Mouse (Mus musculus): ENCODE measurements at regions not wholly inside any gene's neighbourhood (a gene's known extent, or its start where the extent isn't known, plus 50 kb on each side); places are given as distances from the start of the nearest gene placed in this dataset.

DNA sequence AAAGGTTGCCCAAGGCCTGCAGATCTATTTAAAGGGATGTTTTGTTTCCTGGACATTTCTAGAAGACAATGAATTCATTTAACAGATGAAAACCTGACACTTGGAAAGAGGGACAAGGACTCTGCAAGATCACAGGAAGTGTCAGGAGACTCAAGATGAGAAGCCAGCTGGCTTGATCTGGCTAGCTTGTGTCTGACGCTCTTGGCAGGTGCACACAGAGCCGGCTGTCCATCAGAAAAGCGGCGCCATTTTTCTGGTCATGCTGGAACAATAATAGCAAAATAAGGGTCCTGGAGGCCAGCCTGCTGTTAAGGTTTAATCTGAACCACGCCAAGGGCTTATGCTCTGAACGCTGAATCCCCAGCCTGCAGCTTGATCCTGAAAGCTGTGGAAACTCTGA lies 303.3 kb downstream of the Ptpru start:
- no peaks in the 10 kb centered on the region for H3K9me3 ChIP-seq
- peaks cover 10% of the 10 kb centered on the region for H3K4me1 ChIP-seq
- no peak overlapping the region for H3K4me3 ChIP-seq (replicated peaks)
- no peak overlapping the region for H3K27ac ChIP-seq
- H3K27me3 ChIP-seq = 0 out of 2 replicates have a peak, but pooled peaks cover 4% of the 10 kb centered on the region
- H3K36me3 ChIP-seq (replicated peaks) = no peaks in the 10 kb centered on the region
- 84% methylated on average over 6 of the region's 6 CpGs for WGBS
- H3K4me2 ChIP-seq = no peak overlapping the region
- H3K9ac ChIP-seq = no peak overlapping the region
- no peak for ATAC-seq (ENCODE audit: low FRiP score)

DNA sequence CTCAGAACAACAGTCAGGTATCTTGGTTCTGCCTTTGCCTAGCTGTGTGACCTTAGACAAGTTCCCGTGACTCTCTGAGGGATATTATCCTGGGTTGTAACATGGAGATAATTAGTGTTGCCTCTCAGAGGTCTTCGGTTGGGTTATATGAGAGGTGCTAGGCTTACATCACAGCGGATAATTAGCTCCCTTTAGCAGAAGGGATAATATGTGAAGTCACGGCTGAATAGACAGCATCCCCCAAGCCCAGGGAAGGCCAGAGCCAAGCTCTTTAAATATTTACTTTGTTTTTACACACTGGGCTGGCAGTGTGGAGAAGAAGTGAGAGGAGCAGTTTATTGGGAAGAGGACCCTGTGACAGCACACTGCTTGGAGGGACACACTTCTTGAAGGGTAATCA lies 299.9 kb downstream of the Ptpru start:
- H3K4me3 ChIP-seq (replicated peaks) = no peak overlapping the region
- WGBS = 45% methylated on average over 4 of the region's 4 CpGs
- 0 out of 2 replicates have a peak, but pooled peaks cover 4% of the 10 kb centered on the region for H3K27me3 ChIP-seq
- H3K4me1 ChIP-seq = peaks cover 21% of the 10 kb centered on the region
- no peak for ATAC-seq (ENCODE audit: low FRiP score)
- no peak overlapping the region for H3K4me2 ChIP-seq
- no peak overlapping the region for H3K27ac ChIP-seq
- no peaks in the 10 kb centered on the region for H3K36me3 ChIP-seq (replicated peaks)
- no peak overlapping the region for H3K9ac ChIP-seq
- H3K9me3 ChIP-seq = no peaks in the 10 kb centered on the region

DNA sequence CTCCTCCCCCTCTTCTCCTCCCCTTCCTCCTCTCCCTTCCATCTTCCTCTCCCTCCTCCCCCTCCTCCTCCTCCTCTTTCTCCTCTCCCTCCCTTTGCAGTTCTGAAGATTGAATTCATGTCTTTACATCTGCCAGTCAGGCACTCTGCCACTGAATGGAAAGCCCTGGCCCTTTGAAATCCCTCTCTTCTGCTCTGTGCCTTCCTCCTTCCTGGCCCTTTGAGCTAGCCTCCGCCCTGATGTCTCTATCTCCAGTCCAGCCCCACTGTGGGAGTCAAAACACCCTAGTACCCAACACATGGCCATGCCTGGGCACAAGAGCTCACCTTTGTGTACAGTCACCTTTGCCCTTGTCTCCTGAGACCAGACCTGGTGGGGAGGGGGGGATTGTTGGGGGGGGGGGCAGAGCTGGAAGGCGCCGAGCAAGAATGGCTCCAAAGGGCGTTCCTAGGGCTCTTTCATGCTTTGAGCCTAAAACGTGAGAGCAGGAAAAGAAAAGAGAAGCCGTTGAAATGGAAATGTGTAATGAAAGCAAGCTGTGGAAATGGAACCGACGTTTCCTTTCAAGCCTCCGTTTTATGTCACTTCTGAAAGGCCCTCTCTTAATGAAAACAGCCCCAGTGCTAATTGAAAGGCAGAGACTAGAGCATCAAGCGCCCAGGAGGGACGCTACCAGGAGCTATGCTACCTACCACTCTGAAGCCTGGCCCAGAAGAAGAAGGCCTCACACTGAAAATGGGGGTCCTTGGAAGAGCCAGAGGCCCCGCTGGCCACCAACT lies 291.5 kb downstream of the Ptpru start:
- peaks cover 12% of the 10 kb centered on the region for H3K4me1 ChIP-seq
- no peak for ATAC-seq (ENCODE audit: low FRiP score)
- no peaks in the 10 kb centered on the region for H3K36me3 ChIP-seq (replicated peaks)
- H3K4me3 ChIP-seq (replicated peaks) = no peak overlapping the region
- H3K9me3 ChIP-seq = no peaks in the 10 kb centered on the region
- 17% methylated on average over 12 of the region's 12 CpGs for WGBS
- no peak overlapping the region for H3K4me2 ChIP-seq
- peak overlapping the region; percentile 61 for H3K27ac ChIP-seq
- H3K27me3 ChIP-seq = no peaks in the 10 kb centered on the region
- H3K9ac ChIP-seq = no peak overlapping the region

DNA sequence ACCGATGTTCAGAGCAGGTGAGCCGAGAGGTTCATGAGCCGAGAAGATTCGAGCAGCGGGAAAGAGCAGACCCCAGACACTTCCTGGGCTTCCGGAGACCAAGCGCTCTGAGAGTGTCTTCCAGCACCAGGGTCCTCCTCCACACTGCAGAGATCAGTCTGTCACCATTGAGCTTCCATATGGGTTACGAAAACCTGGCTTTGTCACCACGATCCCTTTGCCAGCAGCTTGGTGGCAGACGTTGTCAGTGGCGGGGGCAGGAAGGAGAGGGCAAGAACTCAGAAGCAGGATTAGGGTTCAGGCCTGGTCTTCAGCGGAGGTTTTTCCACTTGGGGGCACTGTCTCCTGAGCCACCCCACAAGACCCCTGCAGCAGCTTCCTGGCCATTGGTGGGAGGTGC lies 288.5 kb downstream of the Ptpru start:
- Histone ChIP-seq H3K4me1 (peaks cover 12% of the 10 kb centered on the region), H3K4me3 (replicated peaks) (no peak overlapping the region), H3K9me3 (no peaks in the 10 kb centered on the region), H3K4me2 (no peak overlapping the region), H3K27ac (no peak overlapping the region), H3K27me3 (no peaks in the 10 kb centered on the region), H3K36me3 (replicated peaks) (no peaks in the 10 kb centered on the region), H3K9ac (no peak overlapping the region)
- WGBS = 86% methylated on average over 12 of the region's 12 CpGs
- no peak for ATAC-seq (ENCODE audit: low FRiP score)

DNA sequence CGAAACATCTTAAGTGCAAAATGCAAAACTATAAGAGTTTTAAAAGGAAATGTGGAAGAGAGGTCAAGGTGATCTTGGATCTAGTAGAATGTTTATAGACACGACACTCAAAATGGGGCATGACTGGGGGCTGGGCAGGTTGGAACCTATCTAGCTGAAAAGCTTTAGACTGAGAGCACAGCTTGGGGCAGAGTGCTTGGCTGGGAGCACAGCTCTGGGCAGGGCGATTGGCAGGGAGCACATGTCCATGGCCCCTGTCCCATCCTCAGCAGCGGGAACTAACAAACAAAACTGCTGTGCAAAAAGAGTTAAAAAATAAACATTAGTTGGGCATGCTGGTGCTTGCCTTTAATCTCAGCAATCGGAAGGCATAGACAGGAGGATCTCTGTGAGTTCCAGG lies 279.6 kb downstream of the Ptpru start:
- H3K27me3 ChIP-seq = no peaks in the 10 kb centered on the region
- 88% methylated on average over 5 of the region's 5 CpGs for WGBS
- no peak for ATAC-seq (ENCODE audit: low FRiP score)

DNA sequence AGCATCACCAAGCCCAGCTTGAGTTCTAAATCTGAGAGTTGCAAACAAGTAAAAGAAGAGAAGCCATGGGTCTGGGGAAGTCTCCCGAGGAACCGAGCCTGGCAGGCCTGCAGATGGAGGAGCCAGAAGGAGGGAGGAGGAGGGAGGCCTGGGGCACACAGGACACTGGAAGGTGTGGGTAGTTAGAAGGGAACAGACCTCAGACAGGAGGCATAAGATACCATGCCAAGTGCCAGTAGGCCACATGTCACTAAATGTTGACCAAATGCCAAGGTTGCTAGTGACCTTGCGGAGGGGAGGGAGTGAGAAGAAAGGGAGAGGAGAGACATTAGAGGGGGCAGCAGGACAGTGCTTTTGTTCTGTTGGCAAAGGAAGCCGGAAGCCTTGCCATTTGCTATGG lies 274.2 kb downstream of the Ptpru start:
- no peaks in the 10 kb centered on the region for H3K4me1 ChIP-seq
- peaks cover 4% of the 10 kb centered on the region; the same call in 1 of the 2 replicates for H3K27me3 ChIP-seq
- ATAC-seq (ENCODE audit: low FRiP score) = no peak
- H3K9ac ChIP-seq = no peak overlapping the region
- H3K4me3 ChIP-seq (replicated peaks) = no peak overlapping the region
- no peak overlapping the region for H3K4me2 ChIP-seq
- WGBS = 83% methylated on average over 4 of the region's 4 CpGs
- H3K9me3 ChIP-seq = no peaks in the 10 kb centered on the region
- no peaks in the 10 kb centered on the region for H3K36me3 ChIP-seq (replicated peaks)
- no peak overlapping the region for H3K27ac ChIP-seq

More for the DNA sequence above, 279.6 kb downstream of the Ptpru start:
- Histone ChIP-seq H3K9me3 (no peaks in the 10 kb centered on the region), H3K36me3 (replicated peaks) (no peaks in the 10 kb centered on the region), H3K4me1 (no peaks in the 10 kb centered on the region), H3K4me3 (replicated peaks) (no peak overlapping the region), H3K27ac (no peak overlapping the region), H3K9ac (no peak overlapping the region), H3K4me2 (no peak overlapping the region)

DNA sequence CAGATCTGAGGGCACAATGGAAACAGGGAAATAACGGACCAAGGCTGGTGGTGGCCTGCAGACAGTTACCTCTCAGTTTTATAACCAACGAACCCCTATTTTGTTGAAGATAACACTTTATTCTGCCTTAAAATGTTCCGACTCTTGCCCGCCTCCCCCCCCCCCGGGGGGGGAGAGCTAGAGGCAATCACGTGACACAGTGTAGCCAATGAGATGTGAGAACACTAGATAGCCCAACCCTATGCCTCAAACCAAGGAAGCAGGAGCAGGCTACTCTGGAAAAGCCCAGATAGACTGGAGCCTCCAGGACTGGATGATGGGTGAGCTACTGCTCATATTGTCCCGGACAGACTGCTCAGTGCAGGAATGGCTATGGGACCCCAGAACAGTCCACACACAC lies 272.9 kb downstream of the Ptpru start:
- peaks cover 4% of the 10 kb centered on the region; the same call in 1 of the 2 replicates for H3K27me3 ChIP-seq
- ATAC-seq (ENCODE audit: low FRiP score) = no peak
- H3K9me3 ChIP-seq = no peaks in the 10 kb centered on the region
- no peaks in the 10 kb centered on the region for H3K36me3 ChIP-seq (replicated peaks)
- no peaks in the 10 kb centered on the region for H3K4me1 ChIP-seq
- 82% methylated on average over 7 of the region's 7 CpGs for WGBS
- H3K9ac ChIP-seq = no peak overlapping the region
- no peak overlapping the region for H3K4me2 ChIP-seq
- no peak overlapping the region for H3K4me3 ChIP-seq (replicated peaks)
- no peak overlapping the region for H3K27ac ChIP-seq

DNA sequence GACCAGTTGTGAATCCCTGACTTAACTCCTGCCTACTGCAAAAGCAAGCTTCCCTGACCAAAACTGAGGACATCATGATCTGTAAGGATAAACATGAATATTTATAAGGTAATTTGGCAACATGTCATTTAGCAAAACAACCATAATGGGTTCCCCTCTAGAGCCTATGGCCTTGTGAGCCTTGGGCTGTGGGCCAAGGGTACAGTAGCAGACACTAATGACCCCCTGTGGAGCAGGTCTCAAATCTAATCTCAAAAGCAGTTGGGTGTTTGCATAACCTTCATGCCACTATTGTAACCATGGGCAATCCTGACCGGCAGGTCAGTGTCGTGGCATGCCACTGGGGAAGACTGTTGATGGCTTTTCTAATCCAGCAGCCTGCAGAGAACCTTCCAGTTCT lies 270.8 kb downstream of the Ptpru start:
- ATAC-seq (ENCODE audit: low FRiP score) = no peak
- 69% methylated on average over 2 of the region's 2 CpGs for WGBS
- H3K9me3 ChIP-seq = no peaks in the 10 kb centered on the region

DNA sequence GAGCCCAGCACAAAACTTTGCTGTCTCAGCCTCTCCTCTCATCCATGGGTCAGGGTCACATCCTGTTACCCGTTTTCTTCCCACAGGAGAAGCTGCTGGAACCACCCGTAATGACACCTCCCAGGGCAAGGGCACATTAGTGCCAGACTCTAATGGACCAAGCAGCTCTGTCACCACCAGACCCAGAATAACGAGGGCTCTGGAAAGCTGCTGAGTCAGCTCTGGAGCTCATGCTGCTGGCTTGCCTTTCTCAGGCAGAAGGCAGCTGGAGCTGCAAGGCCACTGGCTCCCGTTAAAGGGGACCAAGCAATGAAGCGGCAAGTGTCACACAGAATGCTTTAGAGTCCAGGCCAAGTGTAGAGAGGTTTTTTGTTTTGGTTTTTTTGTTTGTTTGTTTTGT lies 268.9 kb downstream of the Ptpru start:
- Histone ChIP-seq H3K9ac (no peak overlapping the region), H3K4me1 (no peaks in the 10 kb centered on the region), H3K4me3 (replicated peaks) (no peak overlapping the region), H3K36me3 (replicated peaks) (no peaks in the 10 kb centered on the region), H3K9me3 (no peaks in the 10 kb centered on the region), H3K27me3 (peaks cover 7% of the 10 kb centered on the region; the same call in 1 of the 2 replicates), H3K4me2 (no peak overlapping the region), H3K27ac (no peak overlapping the region)
- ATAC-seq (ENCODE audit: low FRiP score) = no peak
- 58% methylated on average over 5 of the region's 5 CpGs for WGBS

More for the DNA sequence above, 270.8 kb downstream of the Ptpru start:
- Histone ChIP-seq H3K27ac (no peak overlapping the region), H3K9ac (no peak overlapping the region), H3K27me3 (peaks cover 7% of the 10 kb centered on the region; the same call in 1 of the 2 replicates), H3K4me1 (no peaks in the 10 kb centered on the region), H3K4me3 (replicated peaks) (no peak overlapping the region), H3K4me2 (no peak overlapping the region), H3K36me3 (replicated peaks) (no peaks in the 10 kb centered on the region)

DNA sequence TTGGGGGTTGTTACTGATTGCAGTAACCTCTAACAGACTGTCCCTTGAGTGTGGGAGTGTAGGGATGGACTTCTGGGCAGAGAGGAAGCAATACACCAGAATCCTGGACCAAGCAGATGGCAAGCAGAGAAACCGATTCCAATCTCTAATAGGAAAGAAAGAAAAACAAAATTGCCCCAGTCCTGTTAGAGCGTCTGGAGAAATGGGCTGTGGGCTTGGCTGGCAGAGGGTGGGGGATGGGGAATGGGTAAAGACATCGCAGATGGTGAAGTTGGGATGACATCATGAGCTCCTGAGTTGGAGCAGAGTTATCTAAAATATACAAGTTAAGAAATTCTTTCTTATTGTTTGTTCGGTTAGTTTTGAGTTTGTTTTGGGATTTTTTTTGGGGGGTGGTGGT lies 260.5 kb downstream of the Ptpru start:
- peaks cover 10% of the 10 kb centered on the region; the same call in 1 of the 2 replicates for H3K27me3 ChIP-seq
- H3K4me1 ChIP-seq = no peaks in the 10 kb centered on the region
- no peak for ATAC-seq (ENCODE audit: low FRiP score)
- no peak overlapping the region for H3K4me3 ChIP-seq (replicated peaks)
- H3K9ac ChIP-seq = no peak overlapping the region
- no peak overlapping the region for H3K27ac ChIP-seq
- 77% methylated on average over 4 of the region's 4 CpGs for WGBS
- H3K36me3 ChIP-seq (replicated peaks) = no peaks in the 10 kb centered on the region
- H3K9me3 ChIP-seq = no peaks in the 10 kb centered on the region
- no peak overlapping the region for H3K4me2 ChIP-seq

DNA sequence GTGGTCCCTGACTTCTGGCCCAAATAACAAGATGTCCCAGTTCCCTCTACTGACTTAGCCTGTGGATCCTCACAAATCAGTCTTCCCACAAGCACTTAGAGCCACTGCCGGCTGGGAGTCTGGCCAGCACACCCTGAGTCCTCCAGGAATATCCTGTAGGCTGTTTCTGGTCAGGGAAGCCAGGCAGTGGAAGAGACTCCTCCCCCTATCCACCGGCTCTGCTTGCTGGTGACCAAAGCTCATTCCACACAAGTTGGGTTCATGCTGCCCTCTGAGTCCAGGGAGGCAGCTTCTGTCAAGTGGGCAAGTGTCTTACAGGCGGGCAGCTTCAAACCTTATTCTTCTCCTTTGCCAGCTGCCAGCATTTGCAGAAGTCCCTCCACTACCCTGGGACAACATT lies 252.1 kb downstream of the Ptpru start:
- no peak for ATAC-seq (ENCODE audit: low FRiP score)
- Histone ChIP-seq H3K9ac (no peak overlapping the region), H3K36me3 (replicated peaks) (no peaks in the 10 kb centered on the region), H3K27me3 (peaks cover 43% of the 10 kb centered on the region), H3K27ac (no peak overlapping the region), H3K4me3 (replicated peaks) (no peak overlapping the region), H3K4me2 (no peak overlapping the region), H3K4me1 (no peaks in the 10 kb centered on the region), H3K9me3 (no peaks in the 10 kb centered on the region)
- WGBS = 77% methylated on average over 3 of the region's 3 CpGs

DNA sequence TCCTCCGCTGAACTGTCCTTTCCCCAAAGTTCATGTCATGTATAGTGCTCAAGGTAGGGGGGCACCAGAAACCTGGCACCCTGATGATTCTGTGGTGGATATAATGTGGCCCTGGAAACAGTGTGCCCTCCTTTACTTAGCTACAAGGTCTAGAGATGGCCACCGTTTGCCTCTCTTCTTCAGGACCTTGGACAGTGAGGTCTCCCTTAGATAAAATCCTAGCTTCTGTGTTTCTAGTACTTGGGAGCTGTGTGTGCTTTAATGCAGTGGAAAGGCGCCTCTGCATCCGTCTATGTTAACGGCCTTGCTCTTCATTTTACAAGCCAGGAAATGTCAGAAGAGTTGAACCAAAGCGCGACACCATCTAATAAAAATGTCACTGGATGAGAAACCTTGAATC lies 250.6 kb downstream of the Ptpru start:
- Histone ChIP-seq H3K27ac (no peak overlapping the region), H3K4me1 (no peaks in the 10 kb centered on the region), H3K4me2 (no peak overlapping the region), H3K9me3 (no peaks in the 10 kb centered on the region), H3K4me3 (replicated peaks) (no peak overlapping the region), H3K27me3 (peaks cover 40% of the 10 kb centered on the region), H3K36me3 (replicated peaks) (no peaks in the 10 kb centered on the region), H3K9ac (no peak overlapping the region)
- WGBS = 68% methylated on average over 7 of the region's 7 CpGs
- no peak for ATAC-seq (ENCODE audit: low FRiP score)

DNA sequence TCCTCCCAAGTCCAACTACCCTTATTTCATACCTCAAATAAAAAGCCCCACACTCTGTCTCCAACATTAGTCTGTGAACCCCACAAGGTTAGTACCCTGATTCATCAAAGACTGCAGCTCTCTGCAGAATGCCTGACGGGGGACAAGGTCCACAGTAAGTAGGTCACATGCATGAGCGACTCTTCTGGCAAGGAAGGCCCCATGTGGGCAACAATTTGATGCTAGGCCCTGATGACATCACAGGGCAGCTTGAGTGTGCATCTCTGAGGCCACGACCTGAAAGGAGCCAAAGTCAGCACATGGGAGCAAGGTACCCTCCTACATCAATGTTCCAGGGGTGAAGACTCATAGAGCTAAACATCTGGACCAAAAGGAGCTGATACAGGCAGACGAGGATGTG lies 248.0 kb downstream of the Ptpru start:
- H3K4me1 ChIP-seq = no peaks in the 10 kb centered on the region
- peaks cover 18% of the 10 kb centered on the region for H3K27me3 ChIP-seq
- no peak overlapping the region for H3K4me2 ChIP-seq
- H3K27ac ChIP-seq = no peak overlapping the region
- no peaks in the 10 kb centered on the region for H3K9me3 ChIP-seq
- ATAC-seq (ENCODE audit: low FRiP score) = no peak
- 56% methylated on average over 4 of the region's 4 CpGs for WGBS
- no peak overlapping the region for H3K9ac ChIP-seq
- H3K36me3 ChIP-seq (replicated peaks) = no peaks in the 10 kb centered on the region
- H3K4me3 ChIP-seq (replicated peaks) = no peak overlapping the region
